Mouse (Mus musculus): Measurements from ENCODE around the gene Siah2.

Siah2 gene

DNA sequence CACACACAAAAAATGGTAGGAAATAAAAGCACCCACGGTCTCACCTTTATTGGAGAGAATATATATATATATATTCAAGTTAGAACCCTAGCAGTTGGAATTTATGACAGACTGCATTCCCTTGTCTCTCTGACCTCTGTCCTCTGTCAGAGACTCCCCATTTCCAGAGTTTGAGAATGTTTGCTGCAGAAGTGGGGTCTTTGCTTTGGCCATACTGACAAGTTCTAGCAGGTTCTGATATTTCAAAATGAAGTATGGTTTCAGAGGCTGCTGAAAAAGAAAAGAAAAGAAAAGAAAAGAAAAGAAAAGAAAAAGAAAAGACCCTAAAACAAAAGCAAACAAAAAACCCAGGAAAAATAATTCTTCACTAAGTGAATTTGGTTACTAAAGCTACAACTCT, 2.8 kb upstream of the Siah2 start:
- DNase-seq (ENCODE audit: low spot score), result no peak

DNA sequence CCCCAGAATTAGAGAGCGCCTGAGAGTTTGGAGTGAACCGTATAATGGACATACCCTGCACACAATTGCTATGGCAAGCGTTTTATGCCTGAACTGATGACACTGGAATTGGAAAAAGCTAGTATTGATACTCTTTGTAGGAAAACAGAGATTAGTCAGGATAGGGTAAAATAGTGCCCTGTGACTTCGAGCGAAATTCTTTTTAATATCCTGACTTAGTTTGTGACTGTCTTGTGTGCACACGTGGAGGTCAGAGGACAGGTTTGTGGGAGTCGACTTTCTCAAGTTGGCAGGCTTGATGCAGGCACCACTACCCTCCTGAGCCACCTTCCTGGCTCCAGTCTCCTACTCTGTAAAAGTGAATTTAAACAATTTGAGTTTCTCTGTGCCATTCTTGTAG, 1.1 kb upstream of the Siah2 start:
- no peak for DNase-seq (ENCODE audit: low spot score)

DNA sequence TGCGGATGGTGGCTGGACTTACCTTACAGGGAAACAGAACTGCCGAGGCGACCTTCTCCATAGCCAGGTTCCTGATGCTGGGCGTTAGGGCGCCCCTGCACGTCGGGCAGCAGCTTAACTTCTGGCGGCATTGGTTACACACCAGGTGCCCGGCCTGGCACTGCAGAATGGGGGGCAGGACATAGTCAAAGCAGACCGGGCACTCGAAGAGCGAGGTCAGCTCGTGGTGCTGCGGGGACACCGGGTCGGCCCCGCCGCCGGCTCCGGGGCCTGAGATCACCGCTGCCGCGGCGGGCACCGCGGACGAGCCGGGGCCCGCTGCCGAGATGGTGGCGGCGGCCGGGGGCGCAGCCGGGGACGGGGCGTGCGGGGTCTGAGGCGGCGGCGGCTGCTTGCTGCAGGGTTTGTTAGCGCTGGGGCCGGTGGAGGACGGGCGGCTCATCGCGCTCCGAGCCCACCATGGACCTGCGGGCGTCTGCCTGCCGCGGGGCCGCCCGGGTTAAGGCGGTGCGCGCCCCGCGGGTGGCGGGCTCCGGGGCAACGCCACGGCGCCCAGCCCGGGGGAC, 743 bp downstream of the Siah2 start:
- DNase-seq (ENCODE audit: low spot score), result peak; percentile 43

DNA sequence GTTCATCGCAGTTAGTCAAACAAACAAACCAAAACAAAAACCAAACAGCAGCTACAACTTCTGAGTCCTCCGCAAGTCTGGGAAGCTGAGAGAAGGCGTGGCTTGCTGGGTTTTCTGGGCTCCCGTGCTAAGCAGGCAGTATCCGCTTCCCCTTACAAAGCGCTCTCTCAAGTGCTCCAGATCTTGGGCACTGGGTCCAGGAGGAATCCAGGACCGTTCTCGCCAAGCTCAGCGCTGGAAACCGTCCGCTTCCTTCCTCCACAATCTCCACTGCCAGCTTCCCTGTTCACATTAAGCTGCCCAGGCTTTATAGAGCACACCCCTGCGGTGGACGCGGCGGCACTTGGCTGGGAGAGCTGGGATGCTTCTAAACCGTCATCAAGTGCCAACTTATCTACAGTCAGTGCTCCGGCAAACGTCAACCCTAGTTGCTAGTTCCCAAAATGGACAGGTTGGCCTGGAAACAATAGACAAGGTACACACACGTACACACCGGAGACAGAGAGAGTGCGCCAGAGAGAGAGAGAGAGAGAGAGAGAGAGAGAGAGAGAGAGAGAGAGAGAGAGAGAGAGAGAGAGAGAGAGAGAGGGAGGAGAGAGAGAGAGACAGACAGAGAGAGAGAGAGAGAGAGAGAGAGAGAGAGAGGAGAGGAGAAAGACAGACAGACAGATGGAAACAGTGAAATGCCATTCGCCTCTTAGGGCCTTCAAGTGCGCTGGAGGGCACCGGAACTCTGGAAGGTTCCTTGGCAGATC, 1.4 kb downstream of the Siah2 start:
- peak; percentile 78 for DNase-seq (ENCODE audit: low spot score)

DNA sequence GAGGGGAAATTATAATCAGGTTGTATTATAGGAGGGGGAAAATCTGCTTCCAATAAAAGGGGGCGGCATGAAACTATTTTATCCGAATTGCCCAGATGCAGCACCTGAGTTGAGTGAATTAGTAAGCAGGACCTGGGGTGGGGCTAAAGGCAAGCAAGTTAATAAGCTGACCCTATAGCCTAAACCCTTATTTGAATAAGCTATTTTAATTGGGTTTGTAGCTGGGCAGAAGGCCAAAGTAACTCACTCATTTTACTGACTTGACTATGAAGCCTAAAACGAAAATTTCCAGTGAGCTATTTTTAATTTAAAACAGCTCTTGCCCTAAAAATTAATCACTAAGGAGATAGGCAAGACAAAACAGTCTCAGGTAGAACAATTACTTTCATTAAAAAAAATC, 2.5 kb downstream of the Siah2 start:
- no peak for DNase-seq (ENCODE audit: low spot score)

DNA sequence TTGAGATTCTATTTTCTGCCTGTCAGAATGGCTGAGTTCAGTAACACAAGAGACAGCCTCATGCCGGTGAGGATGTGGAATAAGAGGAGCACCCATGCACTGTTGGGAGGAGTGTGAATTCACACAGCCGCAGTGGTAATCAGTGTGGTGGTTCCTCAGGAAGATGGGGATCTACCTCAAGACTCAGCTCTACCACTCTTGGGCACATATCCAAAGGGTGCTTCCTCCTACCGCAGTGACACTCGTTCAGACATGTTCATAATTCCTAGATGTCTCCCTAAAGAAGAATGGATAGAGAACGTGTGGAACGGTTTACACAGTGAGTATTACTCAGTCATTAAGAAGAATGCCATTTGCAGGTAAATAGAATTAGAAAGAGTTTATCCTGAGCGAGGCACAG, 3.1 kb downstream of the Siah2 start:
- no peak for DNase-seq (ENCODE audit: low spot score)

DNA sequence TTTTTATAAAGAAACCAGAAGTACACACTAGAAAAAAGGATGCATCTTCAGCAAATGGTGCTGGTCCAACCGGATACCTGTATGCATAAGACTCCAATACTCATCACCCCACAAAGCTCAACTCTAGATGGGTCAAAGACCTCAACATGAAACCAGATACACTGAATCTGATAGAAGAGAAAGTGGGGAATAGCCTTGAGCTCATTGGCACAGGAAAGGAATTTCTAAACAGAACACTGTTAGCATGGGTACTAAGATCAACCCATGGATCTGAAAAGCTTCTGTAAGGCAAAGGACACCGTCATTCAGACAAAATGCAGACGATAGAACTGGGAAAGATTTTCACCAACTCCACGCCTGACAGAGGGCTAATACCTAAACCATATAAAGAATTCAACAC, 3.6 kb downstream of the Siah2 start:
- no peak for DNase-seq (ENCODE audit: low spot score)

DNA sequence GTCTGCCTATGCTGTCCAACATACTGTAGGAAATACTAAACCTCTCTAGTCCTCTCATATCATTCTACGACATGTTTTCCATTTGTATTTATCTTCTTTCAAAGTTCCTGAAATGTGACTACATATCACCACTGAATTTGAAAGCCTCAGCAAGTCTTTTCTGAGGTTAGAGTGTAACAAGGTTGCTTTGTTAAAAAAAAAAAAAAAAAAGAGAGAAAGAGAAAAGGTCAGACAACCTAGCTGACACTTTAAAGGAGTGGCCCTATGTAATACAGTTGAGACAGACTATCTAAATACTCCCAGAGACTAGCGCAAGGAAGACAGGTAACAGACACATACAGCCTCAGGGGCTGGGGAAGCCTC, 5.3 kb downstream of the Siah2 start:
- DNase-seq (ENCODE audit: low spot score), result no peak

DNA sequence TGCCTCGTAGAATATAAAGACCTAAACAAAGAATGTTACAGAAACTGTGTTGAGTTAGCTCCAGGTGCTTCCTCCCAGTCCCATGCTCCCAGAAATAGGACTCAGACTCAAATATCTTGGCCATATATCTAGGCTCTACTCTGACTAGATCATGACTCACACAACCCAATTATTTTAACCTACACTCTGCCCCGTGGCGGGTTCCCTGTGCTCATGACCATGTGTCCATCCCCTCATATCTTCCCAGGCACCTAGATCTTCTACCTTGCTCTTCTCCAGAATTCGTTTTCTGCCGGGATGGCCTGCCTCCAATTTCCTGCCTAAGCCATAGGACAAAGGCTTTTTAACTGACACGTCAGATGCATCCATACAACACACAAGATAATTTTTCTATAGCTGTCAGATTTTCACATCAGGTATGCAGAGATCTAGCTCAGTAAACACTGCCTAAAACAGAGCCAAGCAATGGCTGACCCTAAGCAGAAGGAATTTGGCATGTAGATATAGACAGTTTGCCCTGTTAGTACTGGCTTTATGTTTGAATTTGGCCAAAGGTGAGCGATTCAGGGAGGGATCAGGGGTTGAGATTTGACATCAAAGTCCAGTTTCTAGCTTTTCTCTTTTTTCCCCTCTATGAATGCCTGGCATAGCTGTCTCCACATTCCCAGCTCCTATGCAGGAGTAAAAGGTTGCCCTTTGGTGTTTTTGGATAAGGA, 5.8 kb downstream of the Siah2 start:
- no peak for DNase-seq (ENCODE audit: low spot score)

DNA sequence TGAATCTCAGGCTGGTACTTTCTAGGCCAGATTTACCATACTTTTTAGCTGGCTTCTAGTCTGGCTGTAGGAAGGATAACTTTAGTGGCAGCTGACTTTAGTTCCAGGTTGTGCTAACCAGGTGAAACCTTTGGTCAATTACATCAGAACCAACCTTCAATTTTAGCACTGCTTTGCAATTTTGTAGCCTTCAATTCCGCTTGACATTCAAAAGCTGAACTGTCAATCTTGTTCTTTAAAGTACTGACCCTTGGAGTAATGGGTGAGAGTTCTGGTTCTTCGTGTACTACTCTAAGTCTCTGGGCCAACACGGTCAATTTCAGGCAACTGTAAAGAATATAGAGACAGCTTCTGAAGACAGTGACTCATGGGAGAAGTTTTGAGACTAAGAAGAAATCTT, 6.8 kb downstream of the Siah2 start:
- no peak for DNase-seq (ENCODE audit: low spot score)

DNA sequence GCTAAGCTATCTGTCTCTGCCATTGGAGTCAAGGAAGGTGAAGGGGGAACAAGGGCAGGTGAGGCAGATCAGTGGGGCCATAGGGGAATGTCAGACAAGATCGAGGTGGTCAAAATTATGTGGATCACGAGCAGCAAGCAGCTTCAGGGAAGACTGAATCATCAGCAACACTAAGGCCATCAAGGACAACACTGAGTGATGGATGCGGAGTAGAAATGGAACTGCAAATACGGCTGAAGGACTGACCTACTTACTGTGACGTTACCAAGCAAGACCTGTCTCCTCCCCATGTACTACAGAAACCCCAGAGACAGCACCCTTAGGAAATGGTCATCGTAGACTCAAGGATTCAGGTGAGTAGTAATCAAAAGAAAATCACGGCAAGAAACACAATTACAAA, 8.9 kb downstream of the Siah2 start:
- no peak for DNase-seq (ENCODE audit: low spot score)

DNA sequence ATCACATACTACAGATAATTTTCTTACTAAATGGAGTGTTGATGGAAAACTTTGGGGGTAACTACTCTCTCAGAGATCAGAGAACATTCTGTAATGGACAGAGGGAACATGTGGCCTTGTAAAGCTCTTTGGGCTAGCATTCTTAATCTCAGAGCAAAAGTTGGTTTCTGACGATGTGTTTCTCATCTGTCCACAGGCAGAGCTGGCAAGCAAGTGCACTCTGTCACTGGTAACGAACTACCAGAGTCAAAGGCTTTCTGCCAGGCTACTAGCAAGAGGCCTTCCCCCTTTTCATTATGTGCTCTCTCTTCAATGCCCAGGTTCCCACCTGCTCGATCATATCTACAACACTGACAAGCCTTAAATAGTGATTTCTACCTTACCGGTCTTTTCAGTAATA, 9.9 kb downstream of the Siah2 start:
- no peak for DNase-seq (ENCODE audit: low spot score)

DNA sequence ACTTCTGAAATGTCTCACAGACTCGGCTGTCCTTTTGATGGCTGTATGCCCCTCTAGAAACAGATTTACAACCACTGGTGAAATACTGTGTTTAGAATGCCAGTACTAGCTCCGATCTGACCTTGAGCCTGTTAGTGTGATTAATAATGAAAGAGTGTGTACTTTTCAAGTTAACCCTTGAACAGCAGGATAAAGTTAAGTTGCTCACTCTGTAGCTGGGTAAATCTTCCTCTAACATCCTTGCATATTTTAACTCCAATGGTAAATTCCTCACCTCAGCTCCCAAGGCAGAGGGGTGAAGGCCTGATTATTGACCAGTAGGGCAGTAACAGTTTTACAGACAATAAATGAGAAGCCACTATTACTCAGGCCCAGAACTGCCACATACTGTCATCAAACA, 10.4 kb downstream of the Siah2 start:
- no peak for DNase-seq (ENCODE audit: low spot score)

DNA sequence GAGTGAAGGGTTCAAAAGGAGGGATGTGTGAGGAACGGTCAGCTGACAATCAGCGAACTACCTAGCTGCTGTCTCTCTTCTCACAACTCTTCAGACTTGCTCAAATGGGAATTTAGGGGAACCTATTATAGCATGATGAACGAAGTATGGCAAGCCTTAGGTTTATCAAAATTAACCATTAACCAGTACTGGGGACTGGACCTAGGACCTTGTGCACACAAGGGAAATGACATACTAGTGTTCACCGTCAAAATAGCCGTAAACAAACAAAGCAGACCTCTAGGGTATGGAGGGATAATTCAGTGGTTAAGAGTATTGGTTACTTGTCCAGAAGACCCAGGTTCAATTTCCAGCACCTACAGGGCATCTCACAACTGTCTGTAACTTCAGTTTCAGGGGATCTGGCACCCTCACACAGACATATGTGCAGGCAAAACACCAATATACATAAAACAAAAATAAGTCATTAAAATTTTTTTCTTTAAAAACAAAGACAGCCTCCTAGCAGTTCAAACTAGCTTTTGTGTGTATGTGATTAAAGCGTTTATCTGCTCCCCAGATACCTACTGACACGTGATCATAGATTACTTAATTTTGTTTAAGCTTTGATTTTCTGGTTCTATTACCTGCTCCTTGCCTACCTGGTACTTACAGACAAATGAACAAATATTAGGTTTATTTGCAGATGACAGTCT, 11.1 kb downstream of the Siah2 start:
- DNase-seq (ENCODE audit: low spot score), result no peak

DNA sequence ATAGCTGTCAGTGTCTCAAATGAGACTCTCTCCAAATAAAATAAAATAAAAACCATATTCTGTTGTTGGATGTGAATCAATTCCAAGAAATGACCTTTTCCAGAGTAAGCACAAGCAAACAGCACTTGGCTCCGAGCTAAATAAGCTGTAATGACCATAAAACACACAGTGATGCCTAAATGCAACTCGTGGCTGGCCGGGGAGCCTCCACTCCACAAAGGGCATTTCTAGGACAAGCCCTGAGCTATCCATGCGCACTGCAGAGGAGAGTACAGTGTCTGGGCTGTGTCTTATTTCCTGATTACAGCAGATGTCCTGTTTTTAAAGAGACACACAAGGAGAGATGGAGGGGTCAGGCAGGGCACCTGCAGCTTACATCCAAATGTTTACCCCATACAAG, 12.2 kb downstream of the Siah2 start:
- no peak for DNase-seq (ENCODE audit: low spot score)

DNA sequence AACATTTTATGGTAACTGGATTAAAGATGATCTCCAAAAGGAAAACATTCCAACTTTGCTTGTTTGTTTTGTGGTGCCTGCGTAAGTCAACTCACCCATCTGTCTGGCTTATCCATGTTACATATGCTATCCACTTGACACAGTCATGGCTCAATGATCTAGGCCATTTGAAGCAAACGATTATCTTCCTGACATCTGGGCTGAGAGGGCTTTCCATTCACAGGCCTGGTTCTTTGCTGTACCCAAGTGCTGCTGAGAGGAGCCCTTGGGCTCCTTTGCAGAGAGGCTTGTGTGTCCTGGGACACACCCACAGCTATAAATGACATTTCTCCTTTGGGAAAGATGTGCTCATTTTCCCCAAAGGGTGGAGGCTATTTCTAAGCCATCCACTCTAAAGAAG, 13.3 kb downstream of the Siah2 start:
- DNase-seq (ENCODE audit: low spot score), result no peak

DNA sequence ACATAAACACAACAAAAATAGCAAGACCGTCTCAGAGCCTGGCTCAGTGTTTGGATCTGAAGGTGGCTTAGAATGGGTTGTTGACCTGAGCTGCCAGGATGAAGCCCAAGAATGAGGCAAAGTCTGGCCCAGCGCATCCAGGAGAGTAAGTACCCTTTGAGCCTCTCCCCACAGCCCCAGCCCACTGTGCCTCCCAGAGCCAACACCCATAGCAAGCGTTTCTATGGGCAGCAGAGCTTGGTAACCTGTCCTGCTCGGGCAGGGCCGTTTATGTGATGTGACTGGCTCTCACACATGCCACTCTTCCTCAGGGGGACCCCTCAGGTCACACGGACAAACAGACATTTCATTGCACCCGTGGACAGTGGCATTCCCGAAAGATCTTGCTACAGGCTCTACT, 13.8 kb downstream of the Siah2 start:
- DNase-seq (ENCODE audit: low spot score), result no peak

DNA sequence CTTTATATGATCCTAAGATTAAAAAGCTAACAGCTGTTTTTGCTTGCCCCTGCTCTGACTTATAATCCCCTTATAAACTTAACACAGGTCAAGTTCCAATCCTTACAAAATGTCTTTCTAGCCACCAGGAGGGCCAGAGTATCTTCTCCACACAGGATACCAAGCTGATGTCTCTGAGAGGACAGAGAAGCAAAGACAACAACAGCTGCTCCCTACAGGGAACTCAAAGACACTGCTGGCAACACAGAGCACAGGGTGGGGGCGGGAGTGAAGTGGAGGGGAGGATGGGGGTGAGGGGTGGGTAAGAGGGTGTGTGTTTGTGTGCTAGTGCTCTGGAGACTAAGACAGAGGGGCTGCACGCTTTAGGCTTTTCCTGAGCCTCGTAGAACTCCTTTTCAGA, 14.6 kb downstream of the Siah2 start:
- no peak for DNase-seq (ENCODE audit: low spot score)

DNA sequence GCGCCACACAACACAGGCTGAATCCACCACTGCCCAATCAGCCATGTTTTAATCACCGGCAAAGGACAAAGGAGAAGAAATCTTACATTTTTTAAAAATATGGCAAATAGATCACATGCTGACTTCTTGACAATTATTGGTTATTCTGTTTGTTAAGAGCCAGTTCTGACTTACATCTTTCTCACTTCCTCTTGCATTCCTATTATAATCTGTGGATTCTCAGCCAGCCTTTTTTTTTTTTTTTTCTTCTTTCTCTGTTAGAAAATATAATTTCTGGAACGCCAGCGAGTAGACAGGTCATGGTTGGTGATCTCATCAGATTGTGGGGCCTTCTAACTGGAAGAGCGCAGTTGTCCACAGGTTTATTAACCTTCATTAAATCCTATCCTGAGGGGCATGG, 18.9 kb downstream of the Siah2 start:
- no peak for DNase-seq (ENCODE audit: low spot score)

DNA sequence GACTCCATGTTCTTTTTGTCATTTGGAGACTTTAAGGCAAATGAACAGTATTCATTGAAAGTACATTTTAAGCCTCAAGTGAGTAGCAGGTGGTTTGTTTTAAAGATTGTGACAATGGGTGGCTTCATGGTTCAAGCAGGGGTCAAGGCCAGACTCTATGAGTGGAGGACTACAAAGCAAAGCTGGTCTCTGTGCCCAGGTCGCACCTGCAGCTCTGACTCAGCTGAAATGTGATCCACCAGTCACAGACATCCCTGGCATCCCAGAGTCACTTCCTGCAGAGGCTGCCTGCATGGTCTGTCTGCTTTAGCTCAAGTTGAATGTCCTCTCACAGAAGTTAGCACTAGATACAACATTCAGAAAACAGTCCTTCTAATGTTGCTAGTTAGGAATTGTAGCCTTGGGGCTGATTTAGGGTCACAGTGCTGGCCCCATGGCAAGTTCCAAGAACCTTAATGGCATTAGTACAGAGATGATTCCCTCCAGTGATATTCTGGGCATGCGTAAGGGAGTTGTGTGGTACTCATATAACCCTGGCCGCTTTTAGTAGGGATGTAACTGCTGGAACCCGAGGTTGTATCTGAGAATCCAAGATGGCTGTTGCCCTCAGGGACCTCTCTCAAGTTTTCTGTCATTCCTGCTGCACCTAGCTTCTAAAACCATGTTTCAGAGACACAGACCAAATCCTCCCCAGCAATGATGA, 19.6 kb downstream of the Siah2 start:
- no peak for DNase-seq (ENCODE audit: low spot score)

DNA sequence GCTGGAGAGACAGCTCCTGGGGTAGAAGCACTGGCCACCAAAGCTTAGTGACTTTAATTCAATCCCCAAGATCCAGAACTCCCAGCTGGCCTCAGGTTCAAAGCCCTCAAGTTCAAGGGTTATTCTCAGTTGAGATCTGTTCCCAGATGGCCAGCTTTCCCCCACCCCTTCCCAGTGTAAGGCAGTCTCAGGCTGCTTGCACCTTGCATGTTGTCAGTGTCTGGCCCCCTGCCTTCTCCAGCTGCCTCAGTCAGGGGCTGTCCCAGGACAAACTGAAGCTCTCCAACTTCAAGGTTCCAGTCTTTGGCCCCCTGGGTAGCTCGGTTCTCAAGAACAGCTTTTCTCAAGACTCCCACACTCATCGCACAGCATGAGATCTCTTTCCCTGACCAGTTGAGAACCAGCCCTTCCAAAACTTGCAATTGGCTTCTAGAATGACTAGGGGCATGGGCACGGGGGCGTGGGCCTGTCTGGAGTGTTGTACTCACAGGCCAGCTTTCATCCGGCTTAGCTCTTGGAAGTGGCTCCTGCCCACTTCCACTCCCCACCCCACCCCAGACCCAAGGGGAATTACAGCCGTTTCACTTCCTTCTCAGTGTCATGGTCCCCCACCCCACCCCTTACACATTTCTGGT, 20.5 kb downstream of the Siah2 start:
- no peak for DNase-seq (ENCODE audit: low spot score)

DNA sequence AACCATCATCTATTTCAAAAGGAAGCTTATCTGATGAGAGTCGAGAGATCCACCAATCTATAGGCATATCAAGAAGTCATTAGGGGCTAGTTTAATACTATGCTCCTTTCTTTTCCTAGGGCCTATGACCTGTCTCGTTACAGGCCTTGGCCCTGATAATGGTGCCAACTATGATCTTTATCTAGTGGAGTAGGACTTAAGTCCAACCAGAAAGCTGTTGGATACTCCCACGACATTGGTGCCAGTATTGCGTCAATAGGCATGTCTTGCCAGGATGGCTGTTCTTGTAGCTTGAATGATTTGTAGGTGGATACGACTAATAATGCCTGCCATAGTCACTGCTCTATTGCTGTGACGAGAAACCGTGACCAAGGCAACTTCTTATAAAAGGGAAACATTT, 28.2 kb downstream of the Siah2 start:
- DNase-seq (ENCODE audit: low spot score), result no peak
